Mouse (Mus musculus) midbrain, embryonic 14.5 days (tissue): ENCODE measurements around the gene Lpar6. TPM values are rescaled to one million over a fixed set of nuclear protein-coding genes. Genes with fewer than 3 reads are reported as not detected.

ENCODE experiments used
- ATAC-seq: fragments of 200-750 bp; cut with Nextera tagmentation; 2 replicates; pipeline ENCODE4 v1.8.0; 2017; ENCODE audit warnings: moderate number of reproducible peaks, moderate library complexity; ENCODE audit not compliant: low FRiP score, low TSS enrichment
- DNase-seq: peaks from one replicate; pipeline ENCODE4 v3.0.0-alpha.2; 2015
- H3K27ac ChIP-seq: fragments of 300-500 bp; sonication (generic); replicated peaks from 2 replicates; pipeline ENCODE4 v1.5.1; 2014; ENCODE audit warnings: mild to moderate bottlenecking, low read depth, low read length, moderate library complexity
- H3K27me3 ChIP-seq: fragments of 300-500 bp; sonication (generic); 2 replicates; pipeline ENCODE4 v1.6.1; 2014; ENCODE audit warnings: low read length, control low read depth, mixed read lengths; ENCODE audit not compliant: control insufficient read depth, insufficient read depth
- H3K36me3 ChIP-seq: fragments of 300-500 bp; sonication (generic); 2 replicates; pipeline ENCODE4 v1.6.1; 2014; ENCODE audit warnings: low read length, control low read depth; ENCODE audit not compliant: control insufficient read depth, insufficient read depth
- H3K4me1 ChIP-seq: fragments of 300-500 bp; sonication (generic); 2 replicates; pipeline ENCODE4 v1.6.1; 2014; ENCODE audit warnings: mild to moderate bottlenecking, antibody characterized with exemption, low read length, control low read depth; ENCODE audit not compliant: control insufficient read depth, insufficient read depth
- H3K4me2 ChIP-seq: fragments of 300-500 bp; sonication (generic); 2 replicates; pipeline ENCODE4 v1.6.1; 2014; ENCODE audit warnings: mild to moderate bottlenecking, low read length, moderate library complexity
- H3K4me3 ChIP-seq: fragments of 300-500 bp; sonication (generic); replicated peaks from 2 replicates; pipeline ENCODE4 v1.5.1; 2014; ENCODE audit warnings: low read depth, low read length
- H3K9ac ChIP-seq: fragments of 300-500 bp; sonication (generic); replicated peaks from 2 replicates; pipeline ENCODE4 v1.6.1; 2014; ENCODE audit warnings: mild to moderate bottlenecking, low read length, moderate library complexity
- H3K9me3 ChIP-seq: fragments of 300-500 bp; sonication (generic); 2 replicates; pipeline ENCODE4 v1.6.1; 2016; ENCODE audit warnings: low read length, control low read depth, mixed read lengths; ENCODE audit not compliant: control insufficient read depth
- WGBS: fragments of 180-500 bp; shearing (Covaris S2); extraction: QIAGEN DNeasy Blood & Tissue Kit; methylation state at CpG from one replicate; pipeline ENCODE4 v1.1.7; 2014; 5-methylcytosine and 5-hydroxymethylcytosine counted together
- polyA plus RNA-seq: library from polyadenylated mRNA; unstranded; fragments of >200 nt; fragmentation: Nextera tagmentation; extraction: Ambion mirVana; gene quantifications from 2 replicates; pipeline ENCODE4 v1.2.1, GENCODE M21; 2014

Gene Lpar6
- polyA plus RNA-seq, 1 experiment from 2014 or later: 5.7 TPM

- DNase-seq: no peak
- no peak overlapping the region for H3K27ac ChIP-seq
These were observed 12.4 kb downstream of the Lpar6 start for GRCm38 (mm10) chr14:73250056-73250455.

GRCm38 (mm10) chr14:73252276-73252675, 14.6 kb downstream of the Lpar6 start:
- Histone ChIP-seq H3K4me1 (no peaks in the 10 kb centered on the region), H3K27me3 (no peaks in the 10 kb centered on the region), H3K9ac (no peak overlapping the region), H3K9me3 (no peaks in the 10 kb centered on the region), H3K4me2 (no peak overlapping the region), H3K27ac (no peak overlapping the region), H3K36me3 (0 out of 2 replicates have a peak, but pooled peaks cover 3% of the 10 kb centered on the region), H3K4me3 (no peak overlapping the region)
- WGBS: 66% methylated on average over 2 of the region's 2 CpGs
- no peak for ATAC-seq
- DNase-seq: no peak

More at GRCm38 (mm10) chr14:73250056-73250455, 12.4 kb downstream of the Lpar6 start:
- 93% methylated on average over 2 of the region's 2 CpGs for WGBS
- no peak for ATAC-seq
- H3K4me1 ChIP-seq: no peaks in the 10 kb centered on the region
- H3K9ac ChIP-seq: no peak overlapping the region
- no peak overlapping the region for H3K4me2 ChIP-seq
- no peak overlapping the region for H3K4me3 ChIP-seq
- H3K27me3 ChIP-seq: no peaks in the 10 kb centered on the region
- no peaks in the 10 kb centered on the region for H3K9me3 ChIP-seq
- 0 out of 2 replicates have a peak, but pooled peaks cover 3% of the 10 kb centered on the region for H3K36me3 ChIP-seq

- no peak for DNase-seq
- 53% methylated on average over 6 of the region's 6 CpGs for WGBS
- ATAC-seq: no peak
These were observed 16.0 kb downstream of the Lpar6 start for GRCm38 (mm10) chr14:73253453-73254251.

GRCm38 (mm10) chr14:73254412-73254811, 16.7 kb downstream of the Lpar6 start:
- no peak overlapping the region for H3K27ac ChIP-seq
- no peak for ATAC-seq
- no peaks in the 10 kb centered on the region for H3K4me1 ChIP-seq
- no peaks in the 10 kb centered on the region for H3K27me3 ChIP-seq
- H3K9ac ChIP-seq: no peak overlapping the region
- H3K4me2 ChIP-seq: no peak overlapping the region
- WGBS: 76% methylated on average over 4 of the region's 4 CpGs
- no peaks in the 10 kb centered on the region for H3K9me3 ChIP-seq
- no peak overlapping the region for H3K4me3 ChIP-seq
- DNase-seq: no peak
- 0 out of 2 replicates have a peak, but pooled peaks cover 9% of the 10 kb centered on the region for H3K36me3 ChIP-seq

More at GRCm38 (mm10) chr14:73253453-73254251, 16.0 kb downstream of the Lpar6 start:
- H3K9ac ChIP-seq: no peak overlapping the region
- no peak overlapping the region for H3K4me2 ChIP-seq
- H3K27me3 ChIP-seq: no peaks in the 10 kb centered on the region
- H3K9me3 ChIP-seq: no peaks in the 10 kb centered on the region
- 0 out of 2 replicates have a peak, but pooled peaks cover 6% of the 10 kb centered on the region for H3K36me3 ChIP-seq
- no peak overlapping the region for H3K4me3 ChIP-seq
- H3K4me1 ChIP-seq: no peaks in the 10 kb centered on the region
- no peak overlapping the region for H3K27ac ChIP-seq

GRCm38 (mm10) chr14:73255426-73255970, 17.8 kb downstream of the Lpar6 start:
- Histone ChIP-seq H3K4me2 (no peak overlapping the region), H3K9ac (no peak overlapping the region), H3K27me3 (no peaks in the 10 kb centered on the region), H3K36me3 (0 out of 2 replicates have a peak, but pooled peaks cover 13% of the 10 kb centered on the region), H3K27ac (no peak overlapping the region), H3K9me3 (no peaks in the 10 kb centered on the region), H3K4me3 (no peak overlapping the region), H3K4me1 (no peaks in the 10 kb centered on the region)
- no peak for ATAC-seq
- WGBS: 62% methylated on average over 3 of the region's 3 CpGs
- DNase-seq: no peak

- WGBS: 79% methylated on average over 7 of the region's 7 CpGs
These were observed 19.7 kb downstream of the Lpar6 start for GRCm38 (mm10) chr14:73257348-73257747.

GRCm38 (mm10) chr14:73258181-73258580, 20.5 kb downstream of the Lpar6 start:
- Histone ChIP-seq H3K9me3 (no peaks in the 10 kb centered on the region), H3K4me1 (no peaks in the 10 kb centered on the region), H3K4me2 (no peak overlapping the region), H3K27me3 (no peaks in the 10 kb centered on the region), H3K4me3 (no peak overlapping the region), H3K9ac (no peak overlapping the region), H3K27ac (no peak overlapping the region), H3K36me3 (peaks cover 29% of the 10 kb centered on the region)
- DNase-seq (no peak), ATAC-seq (no peak)
- WGBS: 77% methylated on average over 4 of the region's 4 CpGs

More at GRCm38 (mm10) chr14:73257348-73257747, 19.7 kb downstream of the Lpar6 start:
- Histone ChIP-seq H3K27me3 (no peaks in the 10 kb centered on the region), H3K9me3 (no peaks in the 10 kb centered on the region), H3K4me3 (no peak overlapping the region), H3K4me1 (no peaks in the 10 kb centered on the region), H3K36me3 (peaks cover 22% of the 10 kb centered on the region), H3K4me2 (no peak overlapping the region), H3K9ac (no peak overlapping the region), H3K27ac (no peak overlapping the region)
- DNase-seq (no peak), ATAC-seq (no peak)

- Histone ChIP-seq H3K27ac (no peak overlapping the region), H3K36me3 (peaks cover 38% of the 10 kb centered on the region), H3K4me2 (no peak overlapping the region), H3K4me1 (no peaks in the 10 kb centered on the region), H3K4me3 (no peak overlapping the region), H3K9ac (no peak overlapping the region), H3K27me3 (no peaks in the 10 kb centered on the region), H3K9me3 (no peaks in the 10 kb centered on the region)
- 95% methylated on average over 9 of the region's 9 CpGs for WGBS
- DNase-seq (no peak), ATAC-seq (no peak)
These were observed 24.5 kb downstream of the Lpar6 start for GRCm38 (mm10) chr14:73262210-73262609.
